Mouse (Mus musculus): ENCODE results near the gene Sarm1.

GRCm38 (mm10) chr11:78497544-78498522, at the start of gene Sarm1:
- TF ChIP-seq POLR2A (IDR thresholded peaks at IDR 0.05; ENCODE audit: control insufficient read depth, extremely low read depth, insufficient read depth, low read length, poor library complexity), result peak; percentile 19; the same call in 1 of the 2 replicates
- no peak for TF ChIP-seq CTCF (IDR thresholded peaks at IDR 0.05; ENCODE audit: borderline replicate concordance, control insufficient read depth, extremely low read depth, insufficient read depth, low read length, poor library complexity)

Measured in thymus, adult 2 months (tissue).